Mouse (Mus musculus): Measurements from ENCODE around the gene Zfp277. TPM values are rescaled to one million over a fixed set of nuclear protein-coding genes. Genes with fewer than 3 reads are reported as not detected.

Gene Zfp277
- polyA plus RNA-seq, 1 experiment: 45.6 TPM

DNA sequence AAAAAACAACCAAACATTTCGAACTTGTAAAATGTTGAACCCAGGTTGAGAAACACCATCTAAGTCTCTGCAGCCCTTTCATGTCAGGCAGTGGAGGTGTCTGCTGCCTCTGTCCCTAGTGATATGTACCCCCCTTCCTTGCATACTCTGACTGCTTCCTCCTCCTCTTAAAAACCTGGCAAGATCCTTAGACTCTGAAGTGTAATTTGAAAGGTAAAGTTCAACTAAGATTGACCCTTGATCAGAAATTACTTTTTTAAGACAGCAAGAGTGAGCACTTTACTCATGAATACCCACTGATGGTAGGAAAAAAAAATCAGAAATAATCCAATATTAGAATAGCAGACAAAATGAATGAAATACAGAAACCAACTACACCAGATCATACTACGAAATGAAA, 46.3 kb downstream of the Zfp277 start:
- Histone ChIP-seq H3K4me3 (ENCODE audit: low read depth, low read length) (no peak overlapping the region), H3K4me1 (ENCODE audit: control insufficient read depth, insufficient read depth, low read length) (no peaks in the 10 kb centered on the region), H3K27me3 (ENCODE audit: control insufficient read depth, insufficient read depth, low read length, poor library complexity, severe bottlenecking) (no peaks in the 10 kb centered on the region), H3K9me3 (replicated peaks; ENCODE audit: control insufficient read depth, insufficient read depth, low read length, poor library complexity, severe bottlenecking) (peaks cover 20% of the 10 kb centered on the region), H3K9ac (ENCODE audit: low read depth, poor library complexity, severe bottlenecking) (no peak overlapping the region), H3K27ac (ENCODE audit: insufficient read depth, low read length) (no peak overlapping the region), H3K36me3 (ENCODE audit: control insufficient read depth, insufficient read depth, low read length, poor library complexity, severe bottlenecking) (no peaks in the 10 kb centered on the region)
- no peak for TF ChIP-seq CTCF (IDR thresholded peaks at IDR 0.05; ENCODE audit: low read depth, low read length)
- TF ChIP-seq POLR2A (IDR thresholded peaks at IDR 0.05; ENCODE audit: insufficient read depth, low read length): no peak
- TF ChIP-seq EP300 (IDR thresholded peaks at IDR 0.05; ENCODE audit: insufficient read depth, low read depth, low read length): no peak

DNA sequence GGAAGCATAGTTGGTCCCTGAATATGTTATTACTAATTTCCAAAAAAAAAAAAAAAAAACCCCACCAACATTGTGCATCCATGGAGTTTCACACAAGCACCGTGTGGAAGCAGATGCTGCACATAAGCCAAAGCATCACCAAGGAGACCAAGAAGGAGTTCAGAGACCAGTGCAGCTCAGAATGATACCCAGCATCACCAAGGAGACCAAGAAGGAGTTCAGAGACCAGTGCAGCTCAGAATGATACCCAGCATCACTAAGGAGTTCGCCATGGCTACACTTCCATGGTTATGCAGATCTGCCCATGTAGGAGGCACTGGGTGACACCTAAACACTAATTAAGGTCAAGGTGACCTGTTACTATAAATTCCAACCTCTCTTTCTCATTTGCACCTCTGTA, 46.8 kb downstream of the Zfp277 start:
- TF ChIP-seq CTCF (IDR thresholded peaks at IDR 0.05; ENCODE audit: low read depth, low read length) (no peak), EP300 (IDR thresholded peaks at IDR 0.05; ENCODE audit: insufficient read depth, low read depth, low read length) (no peak), POLR2A (IDR thresholded peaks at IDR 0.05; ENCODE audit: insufficient read depth, low read length) (no peak)
- H3K9ac ChIP-seq (ENCODE audit: low read depth, poor library complexity, severe bottlenecking): no peak overlapping the region
- no peak overlapping the region for H3K4me3 ChIP-seq (ENCODE audit: low read depth, low read length)
- no peaks in the 10 kb centered on the region for H3K4me1 ChIP-seq (ENCODE audit: control insufficient read depth, insufficient read depth, low read length)
- H3K27ac ChIP-seq (ENCODE audit: insufficient read depth, low read length): no peak overlapping the region
- no peaks in the 10 kb centered on the region for H3K27me3 ChIP-seq (ENCODE audit: control insufficient read depth, insufficient read depth, low read length, poor library complexity, severe bottlenecking)
- H3K36me3 ChIP-seq (ENCODE audit: control insufficient read depth, insufficient read depth, low read length, poor library complexity, severe bottlenecking): no peaks in the 10 kb centered on the region
- peaks cover 20% of the 10 kb centered on the region for H3K9me3 ChIP-seq (replicated peaks; ENCODE audit: control insufficient read depth, insufficient read depth, low read length, poor library complexity, severe bottlenecking)

DNA sequence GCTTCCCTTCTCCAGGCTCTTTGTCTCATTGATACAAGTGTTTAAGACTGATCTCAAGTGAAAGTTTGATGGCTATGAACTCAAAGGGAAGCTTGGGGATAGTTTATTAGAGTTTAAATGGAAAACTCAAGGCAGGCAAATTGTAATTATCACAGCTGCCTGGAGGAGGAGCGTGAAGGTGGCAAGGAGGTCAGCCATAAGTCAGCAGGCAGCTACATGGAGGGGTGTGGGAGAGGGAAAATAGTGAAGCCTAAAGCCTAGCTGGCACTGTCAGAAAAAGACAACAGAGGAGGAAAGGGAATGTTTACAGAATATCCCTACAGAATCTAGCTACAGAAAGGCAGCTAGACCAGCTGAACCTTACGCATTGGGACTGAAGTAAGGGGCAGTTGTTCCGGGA, 52.8 kb downstream of the Zfp277 start:
- H3K36me3 ChIP-seq (ENCODE audit: control insufficient read depth, insufficient read depth, low read length, poor library complexity, severe bottlenecking): no peaks in the 10 kb centered on the region
- H3K4me3 ChIP-seq (ENCODE audit: low read depth, low read length): no peak overlapping the region
- no peak overlapping the region for H3K9ac ChIP-seq (ENCODE audit: low read depth, poor library complexity, severe bottlenecking)
- H3K27ac ChIP-seq (ENCODE audit: insufficient read depth, low read length): no peak overlapping the region
- no peak for TF ChIP-seq POLR2A (IDR thresholded peaks at IDR 0.05; ENCODE audit: insufficient read depth, low read length)
- no peak for TF ChIP-seq EP300 (IDR thresholded peaks at IDR 0.05; ENCODE audit: insufficient read depth, low read depth, low read length)
- no peak for TF ChIP-seq CTCF (IDR thresholded peaks at IDR 0.05; ENCODE audit: low read depth, low read length)
- no peaks in the 10 kb centered on the region for H3K27me3 ChIP-seq (ENCODE audit: control insufficient read depth, insufficient read depth, low read length, poor library complexity, severe bottlenecking)
- no peaks in the 10 kb centered on the region for H3K4me1 ChIP-seq (ENCODE audit: control insufficient read depth, insufficient read depth, low read length)
- peaks cover 6% of the 10 kb centered on the region for H3K9me3 ChIP-seq (replicated peaks; ENCODE audit: control insufficient read depth, insufficient read depth, low read length, poor library complexity, severe bottlenecking)

DNA sequence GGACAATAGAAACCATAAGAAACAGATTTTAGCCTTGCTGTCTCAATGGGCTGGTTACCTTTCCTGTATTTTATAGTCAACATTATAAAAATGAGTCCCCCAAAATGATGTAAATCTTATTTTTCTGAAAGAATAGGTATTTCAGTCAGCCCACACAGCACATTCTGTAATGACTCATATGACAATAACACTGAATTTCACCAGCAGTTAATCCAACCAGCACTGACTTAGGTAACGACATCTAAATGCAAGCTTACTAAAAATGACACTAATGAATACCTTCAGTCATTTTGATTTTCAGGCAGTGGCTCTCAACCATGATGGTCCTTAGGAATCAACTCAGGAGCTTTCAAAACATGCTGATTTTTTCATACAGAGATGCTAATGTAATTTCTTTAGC, 54.4 kb downstream of the Zfp277 start:
- Histone ChIP-seq H3K27me3 (ENCODE audit: control insufficient read depth, insufficient read depth, low read length, poor library complexity, severe bottlenecking) (no peaks in the 10 kb centered on the region), H3K9ac (ENCODE audit: low read depth, poor library complexity, severe bottlenecking) (no peak overlapping the region), H3K27ac (ENCODE audit: insufficient read depth, low read length) (no peak overlapping the region), H3K36me3 (ENCODE audit: control insufficient read depth, insufficient read depth, low read length, poor library complexity, severe bottlenecking) (no peaks in the 10 kb centered on the region), H3K4me1 (ENCODE audit: control insufficient read depth, insufficient read depth, low read length) (no peaks in the 10 kb centered on the region), H3K9me3 (replicated peaks; ENCODE audit: control insufficient read depth, insufficient read depth, low read length, poor library complexity, severe bottlenecking) (no peaks in the 10 kb centered on the region), H3K4me3 (ENCODE audit: low read depth, low read length) (no peak overlapping the region)
- no peak for TF ChIP-seq EP300 (IDR thresholded peaks at IDR 0.05; ENCODE audit: insufficient read depth, low read depth, low read length)

DNA sequence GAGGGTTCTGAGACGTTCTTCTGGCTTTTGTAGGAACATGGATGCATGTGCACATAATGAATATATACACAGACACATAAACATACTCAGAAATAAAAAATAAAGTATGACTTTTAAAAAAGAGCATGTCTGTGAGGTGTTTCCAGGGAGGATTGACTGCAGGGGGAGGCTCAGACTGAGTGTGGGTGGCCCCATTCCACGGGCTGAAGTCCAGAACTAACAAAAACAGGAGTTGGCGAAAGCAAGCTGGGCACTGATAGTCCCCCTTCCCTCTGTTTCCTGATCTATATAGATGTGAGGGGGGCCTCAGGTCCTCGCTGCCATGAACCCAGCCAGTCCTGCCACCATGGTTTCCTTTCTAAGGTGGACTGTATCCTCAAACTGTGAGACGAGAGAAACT, 57.9 kb downstream of the Zfp277 start:
- TF ChIP-seq EP300 (IDR thresholded peaks at IDR 0.05; ENCODE audit: insufficient read depth, low read depth, low read length): no peak
- no peak for TF ChIP-seq POLR2A (IDR thresholded peaks at IDR 0.05; ENCODE audit: insufficient read depth, low read length)
- no peak for TF ChIP-seq CTCF (IDR thresholded peaks at IDR 0.05; ENCODE audit: low read depth, low read length)
- no peaks in the 10 kb centered on the region for H3K36me3 ChIP-seq (ENCODE audit: control insufficient read depth, insufficient read depth, low read length, poor library complexity, severe bottlenecking)
- no peak overlapping the region for H3K9ac ChIP-seq (ENCODE audit: low read depth, poor library complexity, severe bottlenecking)
- H3K4me1 ChIP-seq (ENCODE audit: control insufficient read depth, insufficient read depth, low read length): no peaks in the 10 kb centered on the region
- no peak overlapping the region for H3K4me3 ChIP-seq (ENCODE audit: low read depth, low read length)
- H3K27me3 ChIP-seq (ENCODE audit: control insufficient read depth, insufficient read depth, low read length, poor library complexity, severe bottlenecking): no peaks in the 10 kb centered on the region
- H3K27ac ChIP-seq (ENCODE audit: insufficient read depth, low read length): no peak overlapping the region
- no peaks in the 10 kb centered on the region for H3K9me3 ChIP-seq (replicated peaks; ENCODE audit: control insufficient read depth, insufficient read depth, low read length, poor library complexity, severe bottlenecking)

DNA sequence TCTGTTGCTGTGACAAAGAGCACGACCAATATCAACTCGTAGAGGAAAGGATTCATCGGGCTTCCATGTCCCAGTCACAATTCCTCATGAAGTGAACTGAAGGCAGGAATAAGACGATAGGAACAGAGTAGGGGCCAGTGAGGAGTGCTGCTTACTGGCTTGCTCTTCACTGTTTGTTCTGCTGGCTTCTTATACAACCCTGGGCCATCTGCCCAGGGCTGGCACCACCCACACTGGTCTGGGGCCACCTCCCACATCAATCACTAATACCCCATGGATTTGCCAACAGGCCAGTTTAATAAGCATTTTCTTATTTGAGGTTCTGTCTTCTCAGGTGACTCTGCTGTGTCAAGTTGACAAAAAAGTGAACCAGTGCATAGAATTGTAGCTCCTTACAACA, 60.4 kb downstream of the Zfp277 start:
- Histone ChIP-seq H3K36me3 (ENCODE audit: control insufficient read depth, insufficient read depth, low read length, poor library complexity, severe bottlenecking) (no peaks in the 10 kb centered on the region), H3K4me1 (ENCODE audit: control insufficient read depth, insufficient read depth, low read length) (no peaks in the 10 kb centered on the region), H3K27me3 (ENCODE audit: control insufficient read depth, insufficient read depth, low read length, poor library complexity, severe bottlenecking) (no peaks in the 10 kb centered on the region), H3K27ac (ENCODE audit: insufficient read depth, low read length) (no peak overlapping the region), H3K9ac (ENCODE audit: low read depth, poor library complexity, severe bottlenecking) (no peak overlapping the region), H3K4me3 (ENCODE audit: low read depth, low read length) (no peak overlapping the region), H3K9me3 (replicated peaks; ENCODE audit: control insufficient read depth, insufficient read depth, low read length, poor library complexity, severe bottlenecking) (no peaks in the 10 kb centered on the region)
- no peak for TF ChIP-seq EP300 (IDR thresholded peaks at IDR 0.05; ENCODE audit: insufficient read depth, low read depth, low read length)
- TF ChIP-seq POLR2A (IDR thresholded peaks at IDR 0.05; ENCODE audit: insufficient read depth, low read length): no peak
- TF ChIP-seq CTCF (IDR thresholded peaks at IDR 0.05; ENCODE audit: low read depth, low read length): no peak
